Mouse (Mus musculus) embryonic stem cell, embryonic (primary cell): ENCODE data around the gene Tor1aip1.

Experiments
- CTCF ChIA-PET, 4 experiments: fragments of 300-600 bp in 2 of 4; fragments of 350-600 bp in 2 of 4; sonication (Branson Sonifier 250); formaldehyde crosslinking; loops; one replicate each; lab custom pipeline; 2022; ENCODE audit warnings: inconsistent platforms in 2 of 4; lab: Charles Lee
- POLR2A ChIA-PET, 4 experiments: fragments of 300-600 bp in 2 of 4; fragments of 350-600 bp in 2 of 4; sonication (Branson Sonifier 250); formaldehyde crosslinking; loops; one replicate each; lab custom pipeline; 2022; ENCODE audit warnings: antibody characterized with exemption in 4 of 4, inconsistent platforms in 1 of 4; lab: Charles Lee

The Tor1aip1 gene

DNA sequence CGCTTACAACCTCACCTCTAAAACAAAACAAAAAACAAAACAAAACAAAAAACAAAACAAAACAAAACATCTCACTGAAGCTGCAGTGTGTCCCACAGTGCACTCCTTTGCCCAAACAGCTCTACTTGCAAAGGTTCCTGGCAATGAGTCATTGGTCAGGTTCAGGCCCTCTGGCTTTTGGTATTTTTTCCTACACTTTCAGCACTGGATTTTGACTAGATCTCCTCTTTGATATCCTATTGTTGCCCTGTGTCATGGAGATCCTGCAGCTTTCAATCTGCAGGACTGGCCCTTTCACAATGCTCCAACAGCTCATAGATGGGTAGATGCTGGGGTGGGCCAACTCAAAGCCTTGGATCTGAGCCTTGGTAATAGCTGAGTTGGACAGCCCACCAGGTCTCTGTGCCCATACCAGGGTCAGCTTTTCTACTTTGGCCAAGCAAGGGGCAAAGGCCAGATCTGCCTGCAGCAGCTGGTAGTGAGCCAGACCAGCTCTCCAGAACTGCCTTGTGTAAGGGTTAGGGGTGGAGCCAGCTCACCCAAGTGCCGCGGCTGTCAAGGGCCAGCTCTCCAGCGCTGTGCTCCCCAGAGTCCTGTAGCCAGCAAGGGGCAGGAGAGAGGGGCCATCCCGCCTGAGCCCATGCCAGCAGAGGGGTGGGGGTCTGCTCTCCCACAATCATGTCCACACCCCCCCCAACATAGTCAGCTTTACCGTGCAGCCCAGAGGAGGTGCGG is 32.9 kb downstream of the Tor1aip1 start:
- POLR2A ChIA-PET = interaction anchor here in 3 of 4 experiments (0.5 to 1.6 kb wide), 9 partner anchors 8 to 40 kb away, joined by 3 to 5 read pairs (median 4); partner anchors contain the start of genes Cep350 (in 2 of the 3), Tor1aip2 (in 2 of the 3) and Tor1aip1 (in 1 of the 3)

GRCm38 (mm10) chr1:156002366-156002765 is 33.9 kb downstream of the Tor1aip1 start:
- CTCF ChIA-PET = no interaction called here
- POLR2A ChIA-PET = interaction anchor here in 2 of 4 experiments (1.2 to 1.5 kb wide), 2 partner anchors 30 to 41 kb away, joined by 3 to 4 read pairs; partner anchors contain the start of gene Cep350 (in 1 of the 2)

More for the DNA sequence above, 32.9 kb downstream of the Tor1aip1 start:
- CTCF ChIA-PET = interaction anchor here in 1 of 4 experiments (0.9 kb wide), 1 partner anchor 33 kb away, joined by 3 read pairs; no protein-coding TSS in a partner anchor

- ChIA-PET POLR2A (interaction anchor here in 3 of 4 experiments (0.5 to 1.7 kb wide), 5 partner anchors 9 to 426 kb away, joined by 3 to 6 read pairs (median 5); partner anchors contain the start of genes Cep350 (in 1 of the 3), Tor1aip1 (in 1 of the 3) and Tor1aip2 (in 1 of the 3)), CTCF (interaction anchor here in 2 of 4 experiments (0.7 to 0.8 kb wide), 2 partner anchors 90 to 958 kb away, joined by 3 to 6 read pairs; no protein-coding TSS in a partner anchor)
Observed at GRCm38 (mm10) chr1:155995612-155996011, 40.7 kb downstream of the Tor1aip1 start.

GRCm38 (mm10) chr1:155994524-155994923 is 41.8 kb downstream of the Tor1aip1 start:
- POLR2A ChIA-PET = interaction anchor here in 1 of 4 experiments (1.0 to 1.7 kb wide), 3 partner anchors 10 to 21 kb away, joined by 3 to 6 read pairs (median 5); partner anchors contain the start of gene Cep350
- CTCF ChIA-PET = no interaction called here

GRCm38 (mm10) chr1:155990391-155990790 is 45.9 kb downstream of the Tor1aip1 start:
- CTCF ChIA-PET = no interaction called here
- POLR2A ChIA-PET = interaction anchor here in 3 of 4 experiments (0.6 to 0.7 kb wide), 5 partner anchors 17 to 64 kb away, joined by 3 to 10 read pairs (median 4); partner anchors contain the start of gene Cep350 (in 1 of the 3)

GRCm38 (mm10) chr1:155989387-155989786 is 46.9 kb downstream of the Tor1aip1 start:
- ChIA-PET POLR2A (no interaction called here), CTCF (no interaction called here)

- POLR2A ChIA-PET = no interaction called here
- CTCF ChIA-PET = no interaction called here
Observed at GRCm38 (mm10) chr1:155987625-155988024, 48.7 kb downstream of the Tor1aip1 start.

DNA sequence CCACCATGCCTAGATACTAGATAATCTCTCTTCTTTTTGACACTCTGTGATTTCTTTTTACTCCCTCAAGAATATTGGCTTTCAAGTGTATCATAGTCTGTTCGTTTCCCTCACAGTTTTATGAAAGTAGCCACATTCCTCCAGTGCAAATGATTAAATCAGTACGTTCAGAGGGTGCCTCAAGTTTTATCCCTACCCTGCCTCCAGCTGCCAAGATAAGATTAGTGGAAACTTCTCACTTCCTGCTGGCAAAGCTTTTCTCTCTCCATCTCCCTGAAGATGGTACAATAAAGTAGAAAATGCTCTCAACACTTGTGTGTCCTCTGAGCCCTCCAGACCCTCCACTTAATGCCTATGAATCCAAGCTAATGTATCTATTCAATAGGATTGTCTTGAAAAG is 61.3 kb downstream of the Tor1aip1 start:
- POLR2A ChIA-PET = interaction anchor here in 1 of 4 experiments (1.0 kb wide), 1 partner anchor 61 kb away, joined by 3 read pairs; the partner anchor contains the start of genes Tor1aip1 and Tor1aip2
- CTCF ChIA-PET = no interaction called here

DNA sequence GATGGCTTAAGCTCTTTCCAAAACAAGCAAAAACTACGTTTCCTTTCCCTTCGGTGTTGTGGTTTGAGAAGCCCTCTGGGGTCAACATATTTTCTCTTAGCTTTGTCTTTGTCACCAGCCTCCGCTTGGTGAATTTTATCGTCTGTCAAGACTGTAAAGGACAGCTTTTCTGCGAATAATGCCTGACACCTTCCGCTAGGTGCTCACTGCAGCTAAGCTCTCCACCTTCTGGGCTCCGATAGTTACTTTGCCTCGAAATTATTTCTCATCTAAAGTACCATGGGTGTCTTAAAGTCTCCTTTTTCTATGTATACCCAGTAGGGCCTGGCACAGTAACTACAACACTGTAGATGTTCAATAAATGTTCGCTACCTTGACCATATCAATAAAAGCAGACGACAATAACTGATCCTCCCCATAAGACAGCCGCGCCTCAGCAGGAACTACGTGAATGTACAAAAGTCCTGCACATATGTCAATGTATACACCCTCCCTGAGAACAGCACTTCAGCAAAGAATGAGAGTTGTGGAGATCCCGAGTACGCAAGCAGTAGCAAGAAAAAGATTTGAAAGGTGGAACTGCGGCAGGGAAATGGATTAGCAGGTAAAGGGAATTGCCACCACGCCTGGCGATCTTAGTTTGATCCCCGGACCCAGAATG is 62.4 kb downstream of the Tor1aip1 start:
- ChIA-PET CTCF (interaction anchor here (0.7 to 1.9 kb wide), 6 partner anchors 62 to 76 kb away, joined by 4 to 10 read pairs (median 5); partner anchors contain the start of genes Tor1aip1 (in 1 of the 4) and Tor1aip2 (in 1 of the 4)), POLR2A (interaction anchor here (0.5 to 2.4 kb wide), 63 partner anchors 9 to 875 kb away, joined by 3 to 34 read pairs (median 4); partner anchors contain the start of genes Tor1aip1 (in 3 of the 4), Tor1aip2 (in 3 of the 4), Qsox1 (in 2 of the 4) and Acbd6 (in 1 of the 4))

- POLR2A ChIA-PET = interaction anchor here (0.5 to 2.4 kb wide), 82 partner anchors 9 to 1538 kb away, joined by 3 to 34 read pairs (median 4); partner anchors contain the start of genes Tor1aip1 (in 3 of the 4), Tor1aip2 (in 3 of the 4), Qsox1 (in 2 of the 4) and Abl2 (in 1 of the 4)
- CTCF ChIA-PET = interaction anchor here (0.5 to 1.9 kb wide), 9 partner anchors 34 to 1692 kb away, joined by 4 to 10 read pairs (median 5); partner anchors contain the start of genes Tor1aip1 (in 1 of the 4) and Tor1aip2 (in 1 of the 4)
Observed at GRCm38 (mm10) chr1:155973068-155973718, 63.1 kb downstream of the Tor1aip1 start, which contains the start of gene Cep350. TSS of gene Cep350 (minus strand) at chr1:155973255.

GRCm38 (mm10) chr1:155972146-155973067 is 63.9 kb downstream of the Tor1aip1 start:
- CTCF ChIA-PET = interaction anchor here in 3 of 4 experiments (0.5 to 1.9 kb wide), 6 partner anchors 35 to 1691 kb away, joined by 4 to 10 read pairs (median 5); partner anchors contain the start of gene Tor1aip1 (in 1 of the 3)
- POLR2A ChIA-PET = interaction anchor here (0.5 to 2.4 kb wide), 62 partner anchors 8 to 1539 kb away, joined by 3 to 34 read pairs (median 4); partner anchors contain the start of genes Tor1aip1 (in 3 of the 4), Tor1aip2 (in 3 of the 4), Qsox1 (in 2 of the 4) and Abl2 (in 1 of the 4)
